Mouse (Mus musculus): ENCODE measurements at regions not wholly inside any gene's neighbourhood (a gene's known extent, or its start where the extent isn't known, plus 50 kb on each side); places are given as distances from the start of the nearest gene placed in this dataset.

GRCm38 (mm10) chr7:133470620-133470958 is 131.4 kb downstream of the Tex36 start:
- no peak for DNase-seq (ENCODE audit: low spot score in 2 of 2)
- intact Hi-C loops (cut with DNase I) = no loop called here

- no peak for DNase-seq (ENCODE audit: low spot score in 2 of 2)
- intact Hi-C loops (cut with DNase I) = no loop called here
Measured at GRCm38 (mm10) chr7:133469952-133470619, 131.9 kb downstream of the Tex36 start.

- intact Hi-C loops (cut with DNase I) = no loop called here
- no peak for DNase-seq (ENCODE audit: low spot score in 2 of 2)
Measured at GRCm38 (mm10) chr7:133469106-133469505, 132.9 kb downstream of the Tex36 start.

GRCm38 (mm10) chr7:133468346-133468745 is 133.6 kb downstream of the Tex36 start:
- intact Hi-C loops (cut with DNase I) = no loop called here
- DNase-seq (ENCODE audit: low spot score in 2 of 2) = no peak

- no peak for DNase-seq (ENCODE audit: low spot score in 2 of 2)
- intact Hi-C loops (cut with DNase I) = no loop called here
Measured at GRCm38 (mm10) chr7:133467579-133467978, 134.4 kb downstream of the Tex36 start.

GRCm38 (mm10) chr7:133459306-133459705 is 142.7 kb downstream of the Tex36 start:
- DNase-seq (ENCODE audit: low spot score in 2 of 2) = no peak
- intact Hi-C loops (cut with DNase I) = no loop called here

- intact Hi-C loops (cut with DNase I) = no loop called here
- no peak for DNase-seq (ENCODE audit: low spot score in 2 of 2)
Measured at GRCm38 (mm10) chr7:133457436-133458324, 144.3 kb downstream of the Tex36 start.

GRCm38 (mm10) chr7:133450246-133450645 is 151.7 kb downstream of the Tex36 start:
- DNase-seq (ENCODE audit: low spot score in 2 of 2) = no peak
- intact Hi-C loops (cut with DNase I) = no loop called here

GRCm38 (mm10) chr7:133447079-133447478 is 154.9 kb downstream of the Tex36 start:
- no peak for DNase-seq (ENCODE audit: low spot score in 2 of 2)
- intact Hi-C loops (cut with DNase I) = no loop called here

- intact Hi-C loops (cut with DNase I) = no loop called here
Measured at GRCm38 (mm10) chr7:133441661-133442060, 160.3 kb downstream of the Tex36 start.

GRCm38 (mm10) chr7:133441169-133441568 is 160.8 kb downstream of the Tex36 start:
- no peak for DNase-seq (ENCODE audit: low spot score in 2 of 2)
- intact Hi-C loops (cut with DNase I) = no loop called here

More at GRCm38 (mm10) chr7:133441661-133442060, 160.3 kb downstream of the Tex36 start:
- no peak for DNase-seq (ENCODE audit: low spot score in 2 of 2)

- no peak for DNase-seq (ENCODE audit: low spot score in 2 of 2)
- intact Hi-C loops (cut with DNase I) = no loop called here
Measured at GRCm38 (mm10) chr7:133440711-133441110, 161.2 kb downstream of the Tex36 start.

GRCm38 (mm10) chr7:133440086-133440485 is 161.9 kb downstream of the Tex36 start:
- intact Hi-C loops (cut with DNase I) = no loop called here
- no peak for DNase-seq (ENCODE audit: low spot score in 2 of 2)

- no peak for DNase-seq (ENCODE audit: low spot score in 2 of 2)
- intact Hi-C loops (cut with DNase I) = no loop called here
Measured at GRCm38 (mm10) chr7:133438631-133439030, 163.3 kb downstream of the Tex36 start.

- intact Hi-C loops (cut with DNase I) = no loop called here
- DNase-seq (ENCODE audit: low spot score in 2 of 2) = no peak
Measured at GRCm38 (mm10) chr7:133437866-133438265, 164.1 kb downstream of the Tex36 start.

- intact Hi-C loops (cut with DNase I) = no loop called here
- DNase-seq (ENCODE audit: low spot score in 2 of 2) = no peak
Measured at GRCm38 (mm10) chr7:133435596-133436357, 166.2 kb downstream of the Tex36 start.

GRCm38 (mm10) chr7:133434027-133434820 is 167.7 kb downstream of the Tex36 start:
- DNase-seq (ENCODE audit: low spot score in 2 of 2) = no peak
- intact Hi-C loops (cut with DNase I) = no loop called here

- no peak for DNase-seq (ENCODE audit: low spot score in 2 of 2)
- intact Hi-C loops (cut with DNase I) = no loop called here
Measured at GRCm38 (mm10) chr7:133432343-133432742, 169.6 kb downstream of the Tex36 start.

- intact Hi-C loops (cut with DNase I) = no loop called here
- DNase-seq (ENCODE audit: low spot score in 2 of 2) = no peak
Measured at GRCm38 (mm10) chr7:133402072-133402471, 199.9 kb downstream of the Tex36 start.

- no peak for DNase-seq (ENCODE audit: low spot score in 2 of 2)
- intact Hi-C loops (cut with DNase I) = no loop called here
Measured at GRCm38 (mm10) chr7:133400691-133401090, 201.3 kb downstream of the Tex36 start.

All from left cerebral cortex, postnatal 36 days (tissue).